Mouse (Mus musculus) mouse trophoblast stem cell (cell line): ENCODE measurements around the gene Foxp1.

ENCODE experiments used
- in situ Hi-C, 2 experiments: fragments of 300-500 bp; cut with MseI, MboI; formaldehyde crosslinking; loops; 2 replicates in 1 of 2; 3 replicates in 1 of 2; pipeline ENCODE4 v1.15.1; 2025

Gene Foxp1

GRCm38 (mm10) chr6:99394801-99395200 lies 127.7 kb downstream of the Foxp1 start:
- in situ Hi-C loops = no loop called here

GRCm38 (mm10) chr6:99392484-99392883 lies 130.0 kb downstream of the Foxp1 start:
- in situ Hi-C loops = no loop called here

GRCm38 (mm10) chr6:99388741-99389675 lies 133.5 kb downstream of the Foxp1 start:
- in situ Hi-C loops = no loop called here

- in situ Hi-C loops = no loop called here
Observed at GRCm38 (mm10) chr6:99388023-99388422, 134.5 kb downstream of the Foxp1 start.

GRCm38 (mm10) chr6:99385059-99385604 lies 137.4 kb downstream of the Foxp1 start:
- in situ Hi-C loops = no loop called here

GRCm38 (mm10) chr6:99383846-99384472 lies 138.6 kb downstream of the Foxp1 start:
- in situ Hi-C loops = no loop called here

- in situ Hi-C loops = no loop called here
Observed at GRCm38 (mm10) chr6:99380146-99380545, 142.4 kb downstream of the Foxp1 start.

- in situ Hi-C loops = no loop called here
Observed at GRCm38 (mm10) chr6:99378997-99379710, 143.4 kb downstream of the Foxp1 start.

GRCm38 (mm10) chr6:99377716-99378115 lies 144.8 kb downstream of the Foxp1 start:
- in situ Hi-C loops = no loop called here

- in situ Hi-C loops = no loop called here
Observed at GRCm38 (mm10) chr6:99377131-99377530, 145.4 kb downstream of the Foxp1 start.

GRCm38 (mm10) chr6:99376721-99377120 lies 145.8 kb downstream of the Foxp1 start:
- in situ Hi-C loops = no loop called here

- in situ Hi-C loops = no loop called here
Observed at GRCm38 (mm10) chr6:99375865-99376264, 146.7 kb downstream of the Foxp1 start.

GRCm38 (mm10) chr6:99375376-99375775 lies 147.1 kb downstream of the Foxp1 start:
- in situ Hi-C loops = no loop called here

GRCm38 (mm10) chr6:99374448-99375271 lies 147.9 kb downstream of the Foxp1 start:
- in situ Hi-C loops = no loop called here

GRCm38 (mm10) chr6:99372427-99372826 lies 150.1 kb downstream of the Foxp1 start:
- in situ Hi-C loops = no loop called here

- in situ Hi-C loops = no loop called here
Observed at GRCm38 (mm10) chr6:99372016-99372415, 150.5 kb downstream of the Foxp1 start.

- in situ Hi-C loops = no loop called here
Observed at GRCm38 (mm10) chr6:99369931-99370330, 152.6 kb downstream of the Foxp1 start.

- in situ Hi-C loops = no loop called here
Observed at GRCm38 (mm10) chr6:99369156-99369555, 153.4 kb downstream of the Foxp1 start.

- in situ Hi-C loops = no loop called here
Observed at GRCm38 (mm10) chr6:99368118-99368753, 154.3 kb downstream of the Foxp1 start.

- in situ Hi-C loops = no loop called here
Observed at GRCm38 (mm10) chr6:99364545-99364944, 158.0 kb downstream of the Foxp1 start.

- in situ Hi-C loops = no loop called here
Observed at GRCm38 (mm10) chr6:99360581-99360980, 161.9 kb downstream of the Foxp1 start.
